Mouse (Mus musculus): Measurements from ENCODE around the gene Sectm1a. TPM values are rescaled to one million over a fixed set of nuclear protein-coding genes. Genes with fewer than 3 reads are reported as not detected.

The Sectm1a gene
- total and polyA plus RNA-seq, 2 experiments from 2014 or later = not detected

DNA sequence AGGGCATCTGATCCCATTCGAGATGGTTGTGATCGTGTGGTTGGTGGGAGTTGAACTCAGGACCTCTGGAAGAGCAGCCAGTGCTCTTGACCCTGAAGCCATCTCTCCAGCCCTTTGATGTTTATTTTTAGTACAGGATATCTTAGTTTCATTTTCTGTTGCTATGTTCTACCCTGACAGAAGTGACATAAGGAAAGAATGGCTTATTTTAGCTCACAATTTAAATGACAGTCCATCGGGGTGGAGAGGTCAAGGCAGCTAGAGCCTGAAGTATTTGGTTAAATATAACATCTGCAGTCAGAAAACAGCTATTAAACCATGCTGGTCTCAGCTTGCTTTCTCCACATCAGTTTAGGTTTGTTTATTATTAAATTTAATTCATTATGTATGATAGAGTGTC lies 40.1 kb upstream of the Sectm1a start:
- ATAC-seq = no peak
- Histone ChIP-seq H3K9ac (replicated peaks; ENCODE audit: low read length) (no peak overlapping the region), H3K4me2 (ENCODE audit: low read depth, low read length) (no peak overlapping the region), H3K27me3 (ENCODE audit: insufficient read depth, low read length) (no peaks in the 10 kb centered on the region), H3K36me3 (ENCODE audit: insufficient read depth, low read length) (no peaks in the 10 kb centered on the region), H3K27ac (no peak overlapping the region), H3K9me3 (ENCODE audit: low read length) (no peaks in the 10 kb centered on the region), H3K4me3 (ENCODE audit: low read length) (no peak overlapping the region), H3K4me1 (ENCODE audit: insufficient read depth, low read length) (no peaks in the 10 kb centered on the region)
- 84% methylated on average over 3 of the region's 3 CpGs for WGBS
- no peak for TF ChIP-seq CTCF (IDR thresholded peaks at IDR 0.05; ENCODE audit: low read depth)
- DNase-seq (ENCODE audit: low spot score) = no peak

DNA sequence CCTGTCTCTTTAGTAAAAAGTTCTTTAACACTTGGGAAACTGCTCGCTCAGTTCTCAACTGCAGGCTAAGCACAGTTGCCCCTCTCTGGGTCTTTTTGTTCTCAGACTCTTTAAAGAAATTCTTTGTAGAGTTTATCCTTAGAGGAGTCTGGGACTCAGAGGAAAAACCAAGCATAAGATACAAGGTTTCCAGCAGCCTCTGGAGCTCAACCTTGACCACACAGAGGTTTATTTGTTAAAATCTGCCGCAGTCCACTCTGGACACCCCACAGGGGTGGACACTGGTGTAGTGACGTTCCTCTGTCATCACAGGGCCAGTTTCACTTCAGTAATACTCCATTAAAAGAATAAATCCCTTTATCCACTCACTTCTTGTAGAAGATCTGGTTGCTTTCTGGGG lies 37.6 kb upstream of the Sectm1a start, which contains the start of gene Tex19.2:
TSS of gene Tex19.2 (minus strand) at position 101 of the 400 bp plus-strand sequence.
- no peaks in the 10 kb centered on the region for H3K36me3 ChIP-seq (ENCODE audit: insufficient read depth, low read length)
- no peaks in the 10 kb centered on the region for H3K27me3 ChIP-seq (ENCODE audit: insufficient read depth, low read length)
- 60% methylated on average over 3 of the region's 3 CpGs for WGBS
- no peak within 1 kb of the TSS for H3K4me3 ChIP-seq (ENCODE audit: low read length)
- no peak for ATAC-seq
- no peak within 1 kb of the TSS for H3K9ac ChIP-seq (replicated peaks; ENCODE audit: low read length)
- no peak within 1 kb of the TSS for H3K27ac ChIP-seq
- TF ChIP-seq CTCF (IDR thresholded peaks at IDR 0.05; ENCODE audit: low read depth) = no peak
- DNase-seq (ENCODE audit: low spot score) = no peak
- no peaks in the 10 kb centered on the region for H3K9me3 ChIP-seq (ENCODE audit: low read length)
- H3K4me1 ChIP-seq (ENCODE audit: insufficient read depth, low read length) = no peaks in the 10 kb centered on the region
- no peak within 1 kb of the TSS for H3K4me2 ChIP-seq (ENCODE audit: low read depth, low read length)

DNA sequence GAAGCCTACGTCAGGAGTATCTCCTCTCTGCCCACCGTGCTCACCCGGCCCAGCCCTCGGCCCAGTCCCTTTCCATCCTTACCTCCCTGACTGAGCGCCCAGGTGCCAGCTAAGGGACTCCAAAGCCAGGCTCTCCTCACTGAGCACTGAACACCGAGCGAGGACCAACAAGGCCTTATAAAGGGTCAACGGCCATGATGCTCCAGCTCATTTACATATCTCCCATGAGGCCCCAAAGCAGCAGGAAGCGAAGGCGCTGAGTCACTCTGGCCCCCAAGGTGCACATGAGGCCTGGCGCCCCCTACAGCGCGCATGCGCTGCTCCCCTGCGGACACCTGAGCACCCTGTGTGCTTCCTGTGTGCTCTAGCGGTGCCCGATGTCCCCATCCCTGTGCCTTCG lies 37.1 kb upstream of the Sectm1a start:
- Histone ChIP-seq H3K4me2 (ENCODE audit: low read depth, low read length) (no peak overlapping the region), H3K4me3 (ENCODE audit: low read length) (no peak overlapping the region), H3K36me3 (ENCODE audit: insufficient read depth, low read length) (no peaks in the 10 kb centered on the region), H3K9me3 (ENCODE audit: low read length) (no peaks in the 10 kb centered on the region), H3K27me3 (ENCODE audit: insufficient read depth, low read length) (no peaks in the 10 kb centered on the region), H3K27ac (no peak overlapping the region), H3K4me1 (ENCODE audit: insufficient read depth, low read length) (no peaks in the 10 kb centered on the region), H3K9ac (replicated peaks; ENCODE audit: low read length) (no peak overlapping the region)
- 88% methylated on average over 18 of the region's 18 CpGs for WGBS
- no peak for TF ChIP-seq CTCF (IDR thresholded peaks at IDR 0.05; ENCODE audit: low read depth)
- DNase-seq (ENCODE audit: low spot score) (no peak), ATAC-seq (no peak)

DNA sequence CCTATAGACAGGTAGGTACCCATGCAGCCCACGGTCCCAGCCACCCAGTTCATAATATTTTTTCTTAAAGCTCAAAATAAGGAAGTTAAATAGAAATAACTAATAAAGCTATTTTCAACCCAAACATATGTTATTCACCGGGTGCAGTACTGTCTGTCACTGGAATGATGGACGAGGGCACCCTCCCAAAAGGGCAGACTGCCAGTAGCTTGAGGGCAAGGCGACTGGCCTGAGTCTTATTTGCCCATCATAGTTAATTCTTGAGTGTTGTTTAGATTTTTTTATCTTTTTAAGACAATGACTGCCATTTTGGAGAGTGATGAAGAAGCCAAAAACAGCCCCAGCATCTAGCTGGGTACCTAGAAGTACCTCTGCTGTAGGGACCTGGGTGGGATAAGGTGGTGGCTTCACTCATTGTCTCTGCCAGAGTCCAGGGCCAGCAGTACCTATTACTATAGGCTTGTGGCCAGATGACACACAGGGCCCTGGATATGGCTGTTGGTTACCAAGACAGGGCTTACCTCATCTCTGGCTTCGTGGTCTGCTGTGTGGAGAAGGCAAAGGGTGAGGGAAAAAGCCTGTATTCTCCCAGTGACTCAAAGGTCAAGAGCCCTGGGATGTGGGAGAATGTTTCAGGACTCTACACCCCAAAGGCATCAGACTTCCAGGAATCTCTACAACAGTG lies 31.2 kb upstream of the Sectm1a start:
- no peak overlapping the region for H3K27ac ChIP-seq
- H3K27me3 ChIP-seq (ENCODE audit: insufficient read depth, low read length) = no peaks in the 10 kb centered on the region
- H3K9ac ChIP-seq (replicated peaks; ENCODE audit: low read length) = no peak overlapping the region
- H3K4me1 ChIP-seq (ENCODE audit: insufficient read depth, low read length) = 0 out of 2 replicates have a peak, but pooled peaks cover 5% of the 10 kb centered on the region
- no peak overlapping the region for H3K4me3 ChIP-seq (ENCODE audit: low read length)
- WGBS = 52% methylated on average over 5 of the region's 5 CpGs
- DNase-seq (ENCODE audit: low spot score) = peak; percentile 32
- no peaks in the 10 kb centered on the region for H3K9me3 ChIP-seq (ENCODE audit: low read length)
- no peaks in the 10 kb centered on the region for H3K36me3 ChIP-seq (ENCODE audit: insufficient read depth, low read length)
- H3K4me2 ChIP-seq (ENCODE audit: low read depth, low read length) = no peak overlapping the region
- no peak for ATAC-seq
- no peak for TF ChIP-seq CTCF (IDR thresholded peaks at IDR 0.05; ENCODE audit: low read depth)

DNA sequence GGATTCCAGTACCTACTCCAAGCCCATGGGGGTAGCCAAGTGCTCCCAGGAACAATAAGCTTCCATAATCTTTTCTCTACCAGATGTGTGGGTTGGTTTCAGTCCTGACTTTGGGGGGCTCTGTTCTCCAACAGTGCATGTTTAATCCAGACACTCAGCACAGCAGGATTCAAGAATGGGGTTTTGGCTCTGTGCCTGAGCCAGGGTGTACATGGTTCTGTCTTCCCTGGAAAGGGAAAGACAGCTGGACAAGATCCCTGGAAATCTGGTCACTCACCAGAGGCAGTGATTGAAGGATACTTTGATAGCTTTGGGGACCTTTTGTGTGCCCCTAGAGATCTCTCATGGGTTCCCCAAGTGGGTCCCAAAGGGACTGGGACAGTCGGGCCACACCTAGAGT lies 30.6 kb upstream of the Sectm1a start:
- Histone ChIP-seq H3K4me1 (ENCODE audit: insufficient read depth, low read length) (0 out of 2 replicates have a peak, but pooled peaks cover 5% of the 10 kb centered on the region), H3K4me2 (ENCODE audit: low read depth, low read length) (no peak overlapping the region), H3K9ac (replicated peaks; ENCODE audit: low read length) (no peak overlapping the region), H3K4me3 (ENCODE audit: low read length) (no peak overlapping the region), H3K9me3 (ENCODE audit: low read length) (no peaks in the 10 kb centered on the region), H3K27me3 (ENCODE audit: insufficient read depth, low read length) (no peaks in the 10 kb centered on the region), H3K27ac (no peak overlapping the region), H3K36me3 (ENCODE audit: insufficient read depth, low read length) (no peaks in the 10 kb centered on the region)
- no peak for TF ChIP-seq CTCF (IDR thresholded peaks at IDR 0.05; ENCODE audit: low read depth)
- DNase-seq (ENCODE audit: low spot score) (no peak), ATAC-seq (no peak)
- 53% methylated on average over 1 of the region's 1 CpGs for WGBS

DNA sequence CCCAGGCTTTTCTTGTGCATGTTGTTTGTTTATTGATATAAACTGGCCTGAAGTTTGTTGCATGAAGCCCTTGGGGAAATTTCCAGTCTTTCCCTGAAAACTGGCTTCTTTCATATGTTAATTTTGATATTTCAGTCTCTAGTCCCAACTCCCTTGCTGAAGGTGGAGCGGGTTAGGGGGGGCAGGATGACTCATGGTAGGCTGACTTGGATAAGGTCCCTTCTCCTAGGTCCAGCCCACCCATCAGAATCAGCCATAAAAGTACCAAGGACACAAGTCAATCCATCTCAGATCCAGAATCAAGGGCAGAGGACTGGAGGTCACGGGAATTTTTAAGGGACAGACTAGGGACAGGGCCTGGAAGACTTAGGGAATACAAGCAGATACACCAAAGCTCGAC lies 30.0 kb upstream of the Sectm1a start:
- Histone ChIP-seq H3K27ac (no peak overlapping the region), H3K4me3 (ENCODE audit: low read length) (no peak overlapping the region), H3K9ac (replicated peaks; ENCODE audit: low read length) (no peak overlapping the region), H3K4me1 (ENCODE audit: insufficient read depth, low read length) (0 out of 2 replicates have a peak, but pooled peaks cover 5% of the 10 kb centered on the region), H3K9me3 (ENCODE audit: low read length) (no peaks in the 10 kb centered on the region), H3K4me2 (ENCODE audit: low read depth, low read length) (no peak overlapping the region), H3K27me3 (ENCODE audit: insufficient read depth, low read length) (no peaks in the 10 kb centered on the region), H3K36me3 (ENCODE audit: insufficient read depth, low read length) (no peaks in the 10 kb centered on the region)
- ATAC-seq (no peak), DNase-seq (ENCODE audit: low spot score) (no peak)
- WGBS = 76% methylated on average over 3 of the region's 3 CpGs
- no peak for TF ChIP-seq CTCF (IDR thresholded peaks at IDR 0.05; ENCODE audit: low read depth)

DNA sequence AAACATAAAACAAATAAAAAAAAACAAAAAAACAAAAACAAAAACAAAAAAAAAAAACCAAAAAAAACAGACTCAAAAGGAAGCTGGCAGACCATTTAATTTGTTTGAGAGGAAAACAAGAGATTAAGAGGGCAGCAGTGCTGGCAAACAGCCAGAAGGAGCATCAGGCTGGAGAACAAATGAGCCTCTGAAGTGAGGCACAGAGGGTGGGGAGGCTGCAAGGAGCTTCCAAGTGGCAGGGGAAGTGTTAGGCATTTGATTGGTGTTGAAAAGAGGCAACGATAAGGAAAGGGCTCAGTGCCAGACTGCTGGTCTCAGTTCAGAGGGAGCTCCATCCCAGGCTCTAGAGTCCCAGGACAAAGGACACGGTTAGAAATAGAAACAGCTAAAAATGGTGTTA lies 29.0 kb upstream of the Sectm1a start:
- H3K4me1 ChIP-seq (ENCODE audit: insufficient read depth, low read length) = 0 out of 2 replicates have a peak, but pooled peaks cover 5% of the 10 kb centered on the region
- ATAC-seq (0 out of 2 replicates have a peak, but pooled peaks have one; percentile 15), DNase-seq (ENCODE audit: low spot score) (peak; percentile 80)
- no peak overlapping the region for H3K4me3 ChIP-seq (ENCODE audit: low read length)
- H3K27ac ChIP-seq = no peak overlapping the region
- H3K9me3 ChIP-seq (ENCODE audit: low read length) = no peaks in the 10 kb centered on the region
- no peak overlapping the region for H3K9ac ChIP-seq (replicated peaks; ENCODE audit: low read length)
- WGBS = 6% methylated on average over 2 of the region's 2 CpGs
- no peak overlapping the region for H3K4me2 ChIP-seq (ENCODE audit: low read depth, low read length)
- no peaks in the 10 kb centered on the region for H3K27me3 ChIP-seq (ENCODE audit: insufficient read depth, low read length)
- no peaks in the 10 kb centered on the region for H3K36me3 ChIP-seq (ENCODE audit: insufficient read depth, low read length)
- TF ChIP-seq CTCF (IDR thresholded peaks at IDR 0.05; ENCODE audit: low read depth) = no peak

Data from hindbrain, postnatal 0 days (tissue).